Mouse (Mus musculus) cerebellum, adult 2 months (tissue): ENCODE data around the gene Acadsb.
"Not testable (repeated sequence)": the region's sequence is repeated elsewhere in the genome, so short reads cannot be mapped to it uniquely, and the experiment has no call there.

ENCODE experiments used
- CTCF ChIP-seq: fragments of 200-500 bp; IDR thresholded peaks from 2 replicates; pipeline ENCODE4 v1.5.1; 2011; ENCODE audit warnings: low read depth, mild to moderate bottlenecking, control low read depth, low read length, moderate library complexity, borderline replicate concordance; ENCODE audit not compliant: insufficient read depth
- POLR2A ChIP-seq: fragments of 200-500 bp; IDR thresholded peaks from 2 replicates; pipeline ENCODE4 v1.6.1; 2011; ENCODE audit warnings: low read length, control low read depth, borderline replicate concordance; ENCODE audit not compliant: insufficient read depth

- not testable (repeated sequence) for TF ChIP-seq CTCF, POLR2A
Observed at GRCm38 (mm10) chr7:131416742-131417141, 6.3 kb downstream of the Acadsb start.
